Mouse (Mus musculus) midbrain, embryonic 10.5 days (tissue): ENCODE measurements around the gene Zbtb45. TPM values are rescaled to one million over a fixed set of nuclear protein-coding genes. Genes with fewer than 3 reads are reported as not detected.

Experiments used
- DNase-seq: peaks from one replicate; pipeline ENCODE4 v3.0.0-alpha.2; 2017; ENCODE audit warnings: low spot score
- H3K27ac ChIP-seq: fragments of 300-500 bp; sonication (generic); replicated peaks from 2 replicates; pipeline ENCODE4 v1.5.1; 2016; ENCODE audit warnings: mild to moderate bottlenecking
- H3K27me3 ChIP-seq: fragments of 300-500 bp; sonication (generic); 2 replicates; pipeline ENCODE4 v1.6.1; 2016; ENCODE audit warnings: low read depth, mild to moderate bottlenecking; ENCODE audit not compliant: poor library complexity, severe bottlenecking
- H3K36me3 ChIP-seq: fragments of 300-500 bp; sonication (generic); 2 replicates; pipeline ENCODE4 v1.6.1; 2016; ENCODE audit warnings: mild to moderate bottlenecking, moderate library complexity
- H3K4me1 ChIP-seq: fragments of 300-500 bp; sonication (generic); 2 replicates; pipeline ENCODE4 v1.6.1; 2016
- H3K4me3 ChIP-seq: fragments of 300-500 bp; sonication (generic); 2 replicates; pipeline ENCODE4 v1.5.1; 2016; ENCODE audit warnings: mild to moderate bottlenecking, moderate library complexity
- H3K9me3 ChIP-seq: fragments of 300-500 bp; sonication (generic); replicated peaks from 2 replicates; pipeline ENCODE4 v1.6.1; 2016; ENCODE audit warnings: mild to moderate bottlenecking
- WGBS: fragments of 180-500 bp; shearing (Covaris S2); methylation state at CpG from one replicate; pipeline ENCODE4 v1.1.7; 2016; 5-methylcytosine and 5-hydroxymethylcytosine counted together
- polyA plus RNA-seq: library from polyadenylated mRNA; unstranded; fragments of >200 nt; fragmentation: Nextera tagmentation; extraction: Ambion mirVana; gene quantifications from 2 replicates; pipeline ENCODE4 v1.2.1, GENCODE M21; 2016

Gene Zbtb45
- polyA plus RNA-seq: 32.7 and 36.4 TPM in 2 replicates

DNA sequence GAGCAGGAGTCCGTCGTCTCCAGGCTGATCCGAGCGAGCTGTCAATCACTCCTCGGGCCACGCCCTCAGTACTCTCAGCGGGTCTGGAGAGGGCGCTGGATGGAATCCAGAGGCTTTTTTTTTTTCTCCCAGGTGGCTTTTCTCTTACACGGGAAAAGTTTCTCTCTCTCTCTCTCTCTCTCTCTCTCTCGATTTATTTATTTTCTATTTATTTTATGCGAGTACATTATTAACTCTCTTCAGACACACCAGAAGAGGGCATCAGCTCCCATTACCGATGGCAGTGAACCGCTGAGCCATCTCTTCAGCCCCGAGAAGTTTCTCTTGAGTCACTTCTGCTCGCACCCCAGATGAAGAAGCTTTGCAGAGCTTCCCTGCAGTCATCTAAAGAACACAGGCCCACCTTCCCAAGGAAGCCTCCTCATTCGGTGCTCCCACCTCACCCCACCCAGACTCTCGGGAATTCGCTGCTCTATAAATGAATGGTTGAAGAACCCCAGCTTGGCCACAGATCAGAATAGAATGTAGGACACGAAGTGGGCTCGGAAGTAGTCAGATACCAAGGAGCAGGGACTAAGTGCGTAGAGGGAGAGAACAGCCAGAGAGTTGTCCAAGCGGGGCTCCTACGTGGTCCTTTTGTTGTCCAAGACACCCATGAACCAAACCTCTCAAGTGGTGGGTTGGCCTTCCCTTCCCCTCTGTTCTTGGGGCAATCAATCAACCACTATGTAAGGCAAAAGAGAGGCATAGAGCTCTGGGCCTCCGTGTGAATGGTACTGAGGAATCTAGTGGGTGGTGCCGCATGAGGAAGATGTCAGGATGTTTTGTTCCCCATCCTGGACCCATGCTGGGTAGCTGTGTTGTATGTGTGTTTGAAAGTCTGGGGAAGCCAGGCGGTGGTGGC, at the start of gene Zbtb45:
Zbtb45 (minus strand) TSS at position 30 of the 904 bp plus-strand sequence.
- peak within 1 kb of the TSS; percentile 74 for H3K4me3 ChIP-seq
- H3K4me1 ChIP-seq: peaks cover 34% of the 10 kb centered on the region
- peak within 1 kb of the TSS; percentile 97 for H3K27ac ChIP-seq
- peaks cover 22% of the 10 kb centered on the region for H3K27me3 ChIP-seq
- peaks cover 28% of the 10 kb centered on the region for H3K36me3 ChIP-seq
- peak; percentile 41 for DNase-seq
- 17% methylated on average over 26 of the region's 26 CpGs for WGBS
- H3K9me3 ChIP-seq: no peaks in the 10 kb centered on the region

DNA sequence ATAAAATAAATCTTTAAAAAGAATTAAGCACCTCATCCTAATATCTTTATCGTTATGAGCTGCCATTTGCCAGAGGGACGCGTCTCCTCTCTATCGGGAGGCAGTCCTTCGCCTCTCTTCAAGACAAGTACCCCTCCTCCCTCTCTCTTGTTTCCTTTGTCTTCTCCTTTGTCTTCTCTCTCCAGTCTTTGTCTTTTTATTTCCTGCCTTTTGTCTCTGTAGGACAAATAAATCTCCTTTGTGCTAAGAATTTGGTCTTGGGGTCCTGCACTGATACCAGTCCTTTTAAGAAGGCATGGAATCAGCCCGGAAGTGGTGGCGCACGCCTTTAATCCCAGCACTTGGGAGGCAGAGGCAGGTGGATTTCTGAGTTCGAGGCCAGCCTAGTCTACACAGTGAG, 49.7 kb upstream of the Zbtb45 start:
- Histone ChIP-seq H3K4me3 (no peak overlapping the region), H3K4me1 (peaks cover 5% of the 10 kb centered on the region; the same call in 1 of the 2 replicates), H3K27me3 (no peaks in the 10 kb centered on the region), H3K36me3 (no peaks in the 10 kb centered on the region), H3K9me3 (peaks cover 9% of the 10 kb centered on the region; the same call in 1 of the 2 replicates), H3K27ac (no peak overlapping the region)
- WGBS: 88% methylated on average over 9 of the region's 9 CpGs
- no peak for DNase-seq

DNA sequence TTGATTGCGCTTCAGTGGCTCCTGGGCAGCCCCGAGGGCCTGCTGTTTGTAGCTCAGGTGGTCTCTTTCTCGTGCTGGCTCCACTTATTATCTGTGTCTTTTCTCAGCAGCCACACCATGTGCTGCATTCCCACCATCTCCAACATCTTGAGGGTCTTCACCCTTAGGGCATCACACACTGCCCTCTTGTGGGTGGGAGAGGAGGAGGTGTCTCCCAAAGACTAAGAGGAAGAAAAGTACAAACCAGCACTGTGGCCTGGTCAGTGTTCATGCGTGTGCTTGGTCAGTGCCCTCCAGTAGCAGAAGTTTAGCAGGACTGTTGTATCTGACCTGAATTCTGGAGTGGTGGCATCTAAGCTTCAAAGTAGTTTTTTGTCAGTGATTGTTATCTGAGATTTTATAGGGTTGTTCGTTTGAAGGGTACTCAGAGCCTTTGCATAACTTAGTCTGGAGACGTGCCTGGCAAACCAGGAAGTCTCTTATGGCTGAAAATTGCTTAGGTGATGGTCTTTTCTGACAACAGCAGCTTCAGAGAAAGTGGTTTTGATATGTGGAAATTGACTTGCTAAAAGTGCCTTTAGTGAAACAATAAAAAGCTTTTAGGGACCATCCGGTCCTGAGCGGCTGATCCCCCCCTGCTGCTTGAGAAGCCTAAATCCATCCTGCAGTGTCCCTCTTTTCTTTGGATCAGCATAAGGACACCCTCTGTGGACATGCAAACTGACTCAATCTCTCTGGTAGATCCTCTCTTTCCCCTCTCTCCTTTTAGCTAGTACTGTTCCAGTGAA, 47.3 kb upstream of the Zbtb45 start:
- no peak for DNase-seq
- H3K27me3 ChIP-seq: no peaks in the 10 kb centered on the region
- WGBS: 58% methylated on average over 8 of the region's 8 CpGs
- peaks cover 13% of the 10 kb centered on the region for H3K4me1 ChIP-seq
- H3K27ac ChIP-seq: no peak overlapping the region
- H3K4me3 ChIP-seq: no peak overlapping the region
- H3K36me3 ChIP-seq: no peaks in the 10 kb centered on the region
- no peaks in the 10 kb centered on the region for H3K9me3 ChIP-seq

DNA sequence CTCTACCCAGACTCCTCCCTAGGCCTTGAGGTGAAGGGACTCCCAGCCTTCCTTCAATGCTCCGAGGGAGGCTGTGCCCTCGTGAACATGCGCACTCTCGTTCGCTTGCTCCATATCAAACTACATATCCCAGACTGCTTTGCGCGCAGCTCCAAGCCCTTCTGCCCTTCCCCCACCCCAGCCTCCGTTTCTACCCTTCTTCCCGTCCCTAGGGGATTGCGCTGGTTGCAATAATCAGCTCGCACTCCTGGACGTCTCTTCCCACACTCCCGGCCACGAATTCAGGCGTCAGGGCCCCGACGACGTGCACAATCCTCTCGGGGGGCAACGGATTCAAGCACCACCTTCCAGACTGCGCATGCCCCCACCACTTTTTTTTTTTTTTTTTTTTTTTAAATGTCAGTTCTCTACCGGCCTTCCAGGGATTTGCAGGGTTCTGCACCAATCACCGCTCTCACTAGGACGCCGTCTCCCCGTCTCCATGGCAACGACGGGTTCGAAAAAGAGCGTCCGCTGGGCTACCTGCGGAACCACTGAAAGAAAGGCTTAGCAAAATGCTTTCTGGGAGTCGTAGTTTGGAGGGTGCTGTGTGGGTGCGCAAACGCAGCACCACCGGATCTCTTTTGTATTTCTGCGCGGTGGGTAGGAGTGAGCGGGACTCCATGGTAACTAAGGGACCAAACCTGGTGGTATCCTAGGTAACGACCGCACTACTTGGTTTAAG, 44.6 kb upstream of the Zbtb45 start, which contains the start of gene Mzf1:
Mzf1 (minus strand) TSS at position 478 of the 724 bp plus-strand sequence.
- Histone ChIP-seq H3K4me1 (peaks cover 13% of the 10 kb centered on the region), H3K27ac (peak within 1 kb of the TSS; percentile 96), H3K27me3 (no peaks in the 10 kb centered on the region), H3K36me3 (no peaks in the 10 kb centered on the region), H3K9me3 (no peaks in the 10 kb centered on the region), H3K4me3 (peak within 1 kb of the TSS; percentile 65)
- peak; percentile 96 for DNase-seq
- WGBS: under 1% methylated on average over 41 of the region's 41 CpGs

DNA sequence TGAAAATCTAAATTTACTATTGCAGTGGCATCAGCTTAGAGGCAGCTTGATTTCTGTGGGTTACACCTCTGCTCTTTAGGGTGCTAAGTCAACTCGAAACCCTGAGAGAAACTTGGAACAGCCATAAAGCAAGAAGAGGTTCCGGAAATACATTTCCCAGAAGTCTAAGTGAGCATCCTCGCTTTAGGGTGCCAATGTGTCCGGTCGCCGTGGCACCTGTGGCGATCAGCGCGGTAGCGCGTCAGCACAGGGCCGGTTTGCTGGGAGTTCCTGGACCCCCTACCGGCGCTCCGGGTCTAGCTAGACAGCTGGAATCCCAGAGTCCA, 44.1 kb upstream of the Zbtb45 start:
- no peak for DNase-seq
- WGBS: 4% methylated on average over 15 of the region's 15 CpGs
- peaks cover 13% of the 10 kb centered on the region for H3K4me1 ChIP-seq
- H3K27ac ChIP-seq: peak overlapping the region; percentile 96
- no peaks in the 10 kb centered on the region for H3K9me3 ChIP-seq
- no peaks in the 10 kb centered on the region for H3K27me3 ChIP-seq
- H3K36me3 ChIP-seq: no peaks in the 10 kb centered on the region
- H3K4me3 ChIP-seq: peak overlapping the region; percentile 65

DNA sequence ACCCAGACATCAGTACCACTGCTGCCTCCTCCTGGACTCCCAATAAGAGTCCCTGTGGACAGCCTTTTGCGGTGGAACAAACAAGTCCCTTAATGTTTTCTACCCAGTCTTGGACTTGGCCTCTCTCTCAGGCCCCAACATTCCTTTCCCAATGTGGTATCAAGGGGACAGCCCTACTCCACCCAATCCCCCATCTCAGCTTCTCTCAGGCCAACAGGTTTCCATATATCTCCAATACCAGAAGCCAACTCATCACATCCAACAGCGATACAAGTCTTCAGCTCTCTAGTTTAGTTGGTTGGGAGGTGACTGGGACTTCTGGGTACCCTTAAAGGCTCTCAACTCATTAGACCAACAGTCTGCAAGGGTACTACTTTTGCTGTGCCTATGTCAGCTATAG, 43.7 kb upstream of the Zbtb45 start:
- Histone ChIP-seq H3K4me3 (peak overlapping the region; percentile 65), H3K27me3 (no peaks in the 10 kb centered on the region), H3K4me1 (peaks cover 13% of the 10 kb centered on the region), H3K27ac (peak overlapping the region; percentile 96), H3K9me3 (no peaks in the 10 kb centered on the region), H3K36me3 (no peaks in the 10 kb centered on the region)
- no peak for DNase-seq
- WGBS: 89% methylated on average over 2 of the region's 2 CpGs

DNA sequence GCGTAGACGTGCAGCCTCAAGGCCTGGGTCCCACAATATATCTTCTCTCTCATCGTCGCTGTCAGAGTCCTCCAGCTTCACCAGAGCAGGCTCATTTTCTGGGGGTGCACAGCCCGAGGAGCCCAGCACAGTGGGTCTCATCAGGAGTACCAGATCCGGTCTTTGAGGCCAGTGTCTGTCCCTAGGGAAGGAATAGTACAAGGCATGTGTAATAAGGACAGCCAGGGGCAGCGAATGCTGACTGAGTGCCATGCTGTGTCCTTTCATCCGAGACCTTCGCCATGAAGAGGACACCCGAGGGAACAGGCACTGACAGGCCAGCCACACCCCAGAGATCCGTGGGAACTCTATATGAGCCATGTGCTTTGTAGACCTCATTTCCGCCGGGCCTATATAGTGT, 43.2 kb upstream of the Zbtb45 start:
- Histone ChIP-seq H3K4me1 (peaks cover 13% of the 10 kb centered on the region), H3K27me3 (no peaks in the 10 kb centered on the region), H3K4me3 (no peak overlapping the region), H3K36me3 (no peaks in the 10 kb centered on the region), H3K9me3 (no peaks in the 10 kb centered on the region), H3K27ac (no peak overlapping the region)
- 88% methylated on average over 13 of the region's 13 CpGs for WGBS
- no peak for DNase-seq

DNA sequence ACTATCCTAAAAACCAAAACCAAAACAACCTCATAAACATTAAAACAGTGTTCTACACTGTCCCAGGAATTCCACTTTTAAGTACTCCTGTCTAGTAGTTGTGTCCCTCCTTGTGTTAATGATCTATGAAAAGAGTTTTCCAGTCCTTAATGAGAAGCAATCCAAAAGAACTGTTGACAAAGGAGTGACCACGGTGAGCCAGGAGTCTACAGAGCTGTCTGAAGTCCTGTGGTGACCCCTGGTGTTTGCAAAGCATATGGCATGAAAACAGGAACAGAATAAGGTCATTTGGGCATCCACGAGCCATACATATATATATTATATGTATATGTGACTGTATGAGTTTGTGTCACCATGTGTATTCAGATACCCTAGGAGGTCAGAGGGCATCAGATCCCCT, 36.2 kb upstream of the Zbtb45 start:
- peaks cover 17% of the 10 kb centered on the region for H3K4me1 ChIP-seq
- peak; percentile 49 for DNase-seq
- peaks cover 3% of the 10 kb centered on the region; the same call in 1 of the 2 replicates for H3K36me3 ChIP-seq
- peaks cover 11% of the 10 kb centered on the region for H3K9me3 ChIP-seq
- H3K27ac ChIP-seq: no peak overlapping the region
- H3K27me3 ChIP-seq: peaks cover 48% of the 10 kb centered on the region
- 30% methylated on average over 2 of the region's 2 CpGs for WGBS
- no peak overlapping the region for H3K4me3 ChIP-seq

DNA sequence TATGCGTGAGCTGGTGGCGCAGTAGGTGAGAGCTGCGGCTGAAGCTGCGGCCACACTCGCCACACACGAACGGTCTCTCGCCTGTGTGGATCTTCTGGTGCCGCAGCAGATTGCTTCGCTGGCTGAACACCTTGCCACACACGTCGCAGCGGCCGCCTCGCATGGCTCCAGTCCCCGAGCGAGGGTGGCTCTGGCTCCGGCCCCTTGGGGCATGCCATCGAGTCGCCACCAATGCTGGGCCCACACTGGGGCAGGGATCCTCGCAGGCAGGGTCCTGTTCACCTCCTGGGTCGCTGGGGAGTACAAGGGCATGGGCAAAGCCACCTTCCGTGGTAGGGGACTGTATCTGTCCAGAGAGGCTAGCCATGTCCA, 34.4 kb upstream of the Zbtb45 start:
- 3% methylated on average over 23 of the region's 23 CpGs for WGBS
- Histone ChIP-seq H3K4me1 (peaks cover 31% of the 10 kb centered on the region), H3K4me3 (peak overlapping the region; percentile 63), H3K9me3 (peaks cover 11% of the 10 kb centered on the region), H3K27ac (peak overlapping the region; percentile 72), H3K36me3 (peaks cover 3% of the 10 kb centered on the region; the same call in 1 of the 2 replicates), H3K27me3 (peaks cover 57% of the 10 kb centered on the region)
- DNase-seq: no peak

DNA sequence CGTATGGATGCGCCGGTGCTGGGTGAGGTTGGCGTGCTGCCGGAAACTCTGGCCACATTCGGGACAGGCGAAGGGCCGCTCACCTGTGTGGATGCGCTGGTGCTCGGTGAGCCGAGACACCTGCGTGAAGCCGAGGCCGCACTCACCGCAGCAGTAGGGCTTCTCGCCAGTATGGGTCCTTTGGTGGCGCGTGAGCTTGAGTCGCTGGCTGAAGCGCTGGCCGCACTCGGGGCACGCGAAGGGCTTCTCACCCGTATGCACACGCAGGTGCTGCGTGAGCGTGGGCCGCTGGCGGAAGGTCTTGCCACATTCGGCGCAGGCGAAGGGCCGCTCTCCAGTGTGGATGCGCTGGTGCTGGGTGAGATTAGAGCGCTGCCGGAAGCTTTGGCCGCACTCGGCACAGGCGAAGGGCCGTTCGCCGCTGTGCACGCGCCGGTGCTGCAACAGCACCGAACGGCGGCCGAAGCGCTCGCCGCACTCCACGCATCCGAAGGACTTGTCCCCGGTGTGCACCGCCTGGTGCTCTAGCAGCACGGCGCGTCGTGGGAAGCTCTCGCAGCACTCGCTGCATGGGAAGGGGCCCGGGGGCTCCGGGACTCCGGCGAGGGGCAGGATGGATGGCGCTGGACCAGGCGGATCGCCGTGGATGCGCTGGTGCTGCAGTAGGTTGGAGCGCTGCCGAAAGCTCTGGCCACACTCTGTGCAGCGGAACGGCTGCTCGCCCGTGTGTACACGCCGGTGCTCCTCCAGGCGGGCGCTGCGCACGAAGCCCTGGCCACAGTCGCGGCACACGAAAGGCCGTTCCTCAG, 33.8 kb upstream of the Zbtb45 start:
- Histone ChIP-seq H3K4me3 (peak overlapping the region; percentile 63), H3K27ac (peak overlapping the region; percentile 72), H3K4me1 (peaks cover 37% of the 10 kb centered on the region), H3K36me3 (peaks cover 3% of the 10 kb centered on the region; the same call in 1 of the 2 replicates), H3K27me3 (peaks cover 57% of the 10 kb centered on the region), H3K9me3 (peaks cover 11% of the 10 kb centered on the region)
- WGBS: 5% methylated on average over 88 of the region's 88 CpGs
- peak; percentile 64 for DNase-seq

DNA sequence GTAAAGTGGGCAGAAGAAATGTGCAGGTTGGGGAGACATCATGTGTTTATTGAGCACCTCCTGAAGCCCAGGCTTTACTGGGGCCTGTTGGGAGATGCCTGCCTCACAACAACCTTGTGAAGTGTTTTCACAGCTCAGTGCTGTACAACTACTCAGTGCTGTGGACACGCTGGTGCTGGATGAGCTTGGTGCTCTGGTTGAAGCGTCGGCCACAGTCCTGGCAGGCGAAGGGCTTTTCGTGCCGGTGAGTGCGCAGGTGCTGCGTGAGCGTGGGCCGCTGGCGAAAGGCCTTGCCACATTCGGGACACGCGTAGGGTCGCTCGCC, 33.2 kb upstream of the Zbtb45 start:
- Histone ChIP-seq H3K4me1 (peaks cover 40% of the 10 kb centered on the region), H3K4me3 (peak overlapping the region; percentile 63), H3K36me3 (peaks cover 3% of the 10 kb centered on the region; the same call in 1 of the 2 replicates), H3K9me3 (peaks cover 11% of the 10 kb centered on the region), H3K27me3 (peaks cover 57% of the 10 kb centered on the region), H3K27ac (no peak overlapping the region)
- DNase-seq: no peak
- 39% methylated on average over 16 of the region's 16 CpGs for WGBS

DNA sequence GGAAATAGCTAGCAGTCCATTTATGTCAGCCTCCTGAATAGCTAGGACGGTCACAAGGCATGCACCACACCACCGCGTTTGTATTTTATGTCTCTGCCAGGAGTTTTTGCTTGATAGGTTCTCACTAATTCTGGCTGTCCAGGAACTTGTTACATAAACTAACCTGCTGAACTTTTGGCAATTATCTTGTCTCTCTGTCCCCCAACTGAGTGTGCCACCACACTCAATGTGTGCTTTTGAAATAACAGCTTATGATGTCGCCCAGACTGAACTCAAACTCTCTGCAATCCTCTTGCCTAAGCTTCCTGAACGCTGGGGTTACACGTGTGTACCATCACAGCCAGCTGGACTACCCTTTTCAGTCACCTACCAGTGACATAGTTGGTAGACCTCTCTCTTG, 32.7 kb upstream of the Zbtb45 start:
- Histone ChIP-seq H3K27me3 (peaks cover 57% of the 10 kb centered on the region), H3K4me1 (peaks cover 40% of the 10 kb centered on the region), H3K27ac (no peak overlapping the region), H3K4me3 (no peak overlapping the region), H3K36me3 (peaks cover 3% of the 10 kb centered on the region; the same call in 1 of the 2 replicates), H3K9me3 (peaks cover 11% of the 10 kb centered on the region)
- 77% methylated on average over 6 of the region's 6 CpGs for WGBS
- DNase-seq: no peak
